Mouse (Mus musculus) myocyte (in vitro differentiated cells): ENCODE results near the gene Cers3. TPM values are rescaled to one million over a fixed set of nuclear protein-coding genes. Genes with fewer than 3 reads are reported as not detected.

Source experiments
- H3K27me3 ChIP-seq: one replicate; pipeline ENCODE4 v1.6.1; 2011; ENCODE audit not compliant: control insufficient read depth, insufficient read depth, insufficient read length
- H3K36me3 ChIP-seq: one replicate; pipeline ENCODE4 v1.6.1; 2011; ENCODE audit not compliant: control insufficient read depth, insufficient read depth
- H3K4me2 ChIP-seq: one replicate; pipeline ENCODE4 v1.6.1; 2011; ENCODE audit warnings: low read depth, control low read depth
- H3K4me3 ChIP-seq: one replicate; pipeline ENCODE4 v1.5.1; 2011; ENCODE audit warnings: mild to moderate bottlenecking, control low read depth, moderate library complexity
- H3K79me2 ChIP-seq: one replicate; pipeline ENCODE4 v1.6.1; 2011; ENCODE audit not compliant: control insufficient read depth, insufficient read depth
- H3ac ChIP-seq: one replicate; pipeline ENCODE4 v1.6.1; 2011; ENCODE audit not compliant: control insufficient read depth, insufficient read length
- CEBPB ChIP-seq: IDR thresholded peaks from 2 replicates; pipeline ENCODE4 v1.6.1; 2011; ENCODE audit warnings: mild to moderate bottlenecking, moderate library complexity; ENCODE audit not compliant: poor library complexity, insufficient read depth, severe bottlenecking
- E2F4 ChIP-seq: IDR thresholded peaks from one replicate; pipeline ENCODE4 v1.6.1; 2011; ENCODE audit warnings: mild to moderate bottlenecking, control low read depth, moderate library complexity; ENCODE audit not compliant: insufficient read depth
- MAX ChIP-seq: IDR thresholded peaks from one replicate; pipeline ENCODE4 v1.6.1; 2011; ENCODE audit warnings: low read depth, mild to moderate bottlenecking, control low read depth
- MYOD1 ChIP-seq, 3 experiments: IDR thresholded peaks; one replicate each; pipeline ENCODE4 v1.6.1; 2011; ENCODE audit warnings: control low read depth in 2 of 3, low read depth in 2 of 3, mild to moderate bottlenecking in 2 of 3, moderate library complexity in 1 of 3; ENCODE audit not compliant: insufficient read length in 2 of 3, control insufficient read depth in 1 of 3
- MYOG ChIP-seq, 3 experiments: IDR thresholded peaks; one replicate each; pipeline ENCODE4 v1.6.1; 2011; ENCODE audit warnings: control low read depth in 2 of 3, low read depth in 2 of 3, mild to moderate bottlenecking in 2 of 3; ENCODE audit not compliant: insufficient read length in 2 of 3, control insufficient read depth in 1 of 3, insufficient read depth in 1 of 3
- POLR2A ChIP-seq: IDR thresholded peaks from one replicate; pipeline ENCODE4 v1.6.1; 2011; ENCODE audit warnings: low read depth, mild to moderate bottlenecking, control low read depth, moderate library complexity; ENCODE audit not compliant: insufficient read length
- POLR2AphosphoS2 ChIP-seq: IDR thresholded peaks from one replicate; pipeline ENCODE4 v1.6.1; 2011; ENCODE audit warnings: low read depth, control low read depth; ENCODE audit not compliant: insufficient read length
- REST ChIP-seq: IDR thresholded peaks from one replicate; pipeline ENCODE4 v1.6.1; 2011; ENCODE audit warnings: mild to moderate bottlenecking, control low read depth, moderate library complexity; ENCODE audit not compliant: insufficient read depth, insufficient read length
- SRF ChIP-seq: IDR thresholded peaks from one replicate; pipeline ENCODE4 v1.6.1; 2011; ENCODE audit warnings: low read depth; ENCODE audit not compliant: control insufficient read depth, insufficient read length
- TCF12 ChIP-seq: IDR thresholded peaks from one replicate; pipeline ENCODE4 v1.6.1; 2011; ENCODE audit warnings: mild to moderate bottlenecking, control low read depth; ENCODE audit not compliant: poor library complexity, insufficient read depth, severe bottlenecking
- TCF3 ChIP-seq: IDR thresholded peaks from one replicate; pipeline ENCODE4 v1.6.1; 2011; ENCODE audit warnings: low read depth, control low read depth; ENCODE audit not compliant: insufficient read length
- USF1 ChIP-seq: IDR thresholded peaks from one replicate; pipeline ENCODE4 v1.6.1; 2011; ENCODE audit warnings: low read depth, mild to moderate bottlenecking, control low read depth, moderate library complexity
- polyA plus RNA-seq: library from polyadenylated mRNA; unstranded; fragments of >200 nt; fragmentation: generic; extraction: Trizol; gene quantifications from one replicate; pipeline ENCODE4 v1.2.1, GENCODE M21; 2012; ENCODE audit warnings: missing spikeins

Cers3 gene
- polyA plus RNA-seq, 1 experiment: 0.14 TPM

DNA sequence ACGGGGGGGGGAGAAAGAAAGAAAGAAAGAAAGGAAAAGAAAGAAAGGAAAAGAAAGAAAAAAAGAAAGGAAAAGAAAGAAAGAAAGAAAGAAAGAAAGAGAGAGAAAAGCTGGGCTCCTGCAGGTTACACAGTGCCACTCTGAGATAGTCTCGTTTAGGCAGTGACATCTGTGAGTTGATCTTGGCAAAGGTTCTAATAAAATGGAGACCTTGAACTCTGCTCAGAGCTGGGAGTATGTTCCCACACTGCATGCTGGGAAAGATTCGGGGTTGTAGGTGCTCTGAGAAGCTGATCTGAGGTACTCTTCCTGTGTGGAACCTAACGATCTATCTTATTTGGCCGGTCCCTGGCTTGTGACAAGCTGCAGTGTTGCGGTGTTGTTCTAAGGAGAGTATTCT, 103.3 kb downstream of the Cers3 start:
- no peaks in the 10 kb centered on the region for H3K36me3 ChIP-seq
- H3K79me2 ChIP-seq: no peaks in the 10 kb centered on the region
- no peak overlapping the region for H3K4me2 ChIP-seq
- no peak for TF ChIP-seq MYOD1 (IDR thresholded peaks at IDR 0.05; ENCODE audit: control insufficient read depth in 1 of 3, insufficient read length in 2 of 3, low read depth in 2 of 3)
- TF ChIP-seq USF1: no peak
- no peak for TF ChIP-seq SRF
- TF ChIP-seq CEBPB: no peak
- no peak for TF ChIP-seq E2F4
- TF ChIP-seq POLR2A: no peak
- no peak for TF ChIP-seq MAX
- TF ChIP-seq TCF12: no peak
- no peak for TF ChIP-seq MYOG (IDR thresholded peaks at IDR 0.05; ENCODE audit: control insufficient read depth in 1 of 3, insufficient read depth in 1 of 3, insufficient read length in 2 of 3, low read depth in 2 of 3)
- no peak for TF ChIP-seq REST
- TF ChIP-seq POLR2AphosphoS2: no peak
- no peak for TF ChIP-seq TCF3
- H3K4me3 ChIP-seq: no peak overlapping the region
- peaks cover 11% of the 10 kb centered on the region for H3K27me3 ChIP-seq
- no peak overlapping the region for H3ac ChIP-seq

DNA sequence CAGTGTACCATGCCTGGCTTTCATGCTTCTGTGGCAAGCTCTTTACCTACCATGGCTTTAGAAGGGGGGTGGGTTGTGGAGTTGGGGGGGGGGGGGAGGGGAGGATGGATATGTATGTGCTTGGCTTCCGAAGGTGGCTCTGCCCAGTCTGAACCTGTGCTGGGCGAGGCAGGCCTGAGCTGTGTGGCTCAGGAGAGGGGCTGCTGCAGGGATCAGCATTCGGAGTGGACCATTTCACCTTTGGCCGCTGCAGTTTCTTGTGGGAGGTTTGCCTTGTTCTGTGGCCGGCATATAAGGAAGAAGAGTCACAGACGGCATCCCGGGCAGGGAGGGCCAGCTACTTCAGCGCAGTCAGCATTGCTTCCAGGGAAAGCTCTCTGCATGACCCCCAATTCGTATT, 104.0 kb downstream of the Cers3 start:
- no peak overlapping the region for H3ac ChIP-seq
- no peak overlapping the region for H3K4me3 ChIP-seq
- no peaks in the 10 kb centered on the region for H3K79me2 ChIP-seq
- no peaks in the 10 kb centered on the region for H3K36me3 ChIP-seq
- H3K27me3 ChIP-seq: peaks cover 11% of the 10 kb centered on the region
- no peak overlapping the region for H3K4me2 ChIP-seq
- TF ChIP-seq POLR2A (no peak), USF1 (no peak), MAX (no peak), CEBPB (no peak), TCF12 (no peak), MYOG (IDR thresholded peaks at IDR 0.05; ENCODE audit: control insufficient read depth in 1 of 3, insufficient read depth in 1 of 3, insufficient read length in 2 of 3, low read depth in 2 of 3) (no peak), REST (no peak), POLR2AphosphoS2 (no peak), SRF (no peak), E2F4 (no peak)

DNA sequence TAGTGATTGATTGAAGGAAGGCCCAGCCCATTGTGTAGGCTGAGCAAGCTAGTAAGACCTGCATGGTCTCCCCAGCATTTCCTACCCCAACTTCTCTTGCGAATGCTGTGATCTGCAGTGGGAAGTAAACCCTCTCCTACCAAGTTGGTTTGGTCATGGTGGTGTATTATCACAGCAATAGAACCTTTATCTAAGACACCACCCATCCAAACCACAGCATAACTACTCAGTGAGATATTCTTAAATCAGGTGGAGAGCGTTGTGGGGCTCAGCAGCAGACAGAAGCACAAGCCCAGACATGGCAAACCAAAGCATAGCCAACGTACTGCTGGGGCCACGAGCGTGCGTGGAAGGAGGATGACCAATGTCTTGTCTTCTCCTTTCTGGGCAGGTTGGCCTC, 106.0 kb downstream of the Cers3 start:
- no peak for TF ChIP-seq USF1
- TF ChIP-seq E2F4: no peak
- TF ChIP-seq MAX: no peak
- no peak for TF ChIP-seq REST
- no peak for TF ChIP-seq MYOG (IDR thresholded peaks at IDR 0.05; ENCODE audit: control insufficient read depth in 1 of 3, insufficient read depth in 1 of 3, insufficient read length in 2 of 3, low read depth in 2 of 3)
- no peak for TF ChIP-seq MYOD1 (IDR thresholded peaks at IDR 0.05; ENCODE audit: control insufficient read depth in 1 of 3, insufficient read length in 2 of 3, low read depth in 2 of 3)
- TF ChIP-seq POLR2AphosphoS2: no peak
- no peak for TF ChIP-seq TCF3
- TF ChIP-seq TCF12: no peak
- TF ChIP-seq CEBPB: no peak
- no peak for TF ChIP-seq SRF
- TF ChIP-seq POLR2A: no peak
- Histone ChIP-seq H3K36me3 (no peaks in the 10 kb centered on the region), H3ac (no peak overlapping the region), H3K4me3 (no peak overlapping the region), H3K4me2 (no peak overlapping the region), H3K27me3 (peaks cover 16% of the 10 kb centered on the region), H3K79me2 (no peaks in the 10 kb centered on the region)

DNA sequence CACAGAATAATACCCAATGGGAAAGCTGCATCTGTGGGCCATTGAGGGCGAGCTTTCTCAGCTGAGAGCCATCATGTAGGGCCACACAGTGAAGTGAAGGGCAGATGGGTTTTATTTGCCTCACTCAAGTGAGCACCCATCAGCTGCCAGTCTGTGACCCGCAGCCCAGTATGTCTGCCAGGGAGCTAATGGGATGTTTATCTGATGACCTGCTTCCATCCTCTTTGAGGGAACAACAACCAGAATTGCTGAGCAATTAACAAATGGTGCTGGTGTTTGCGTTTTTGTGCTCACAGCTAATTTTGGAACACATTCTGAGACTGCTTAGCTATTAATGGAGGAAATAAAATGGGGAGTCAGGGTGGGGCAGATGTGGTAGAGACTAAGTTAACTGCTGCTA, 108.9 kb downstream of the Cers3 start:
- TF ChIP-seq MYOD1 (IDR thresholded peaks at IDR 0.05; ENCODE audit: control insufficient read depth in 1 of 3, insufficient read length in 2 of 3, low read depth in 2 of 3) (no peak), MYOG (IDR thresholded peaks at IDR 0.05; ENCODE audit: control insufficient read depth in 1 of 3, insufficient read depth in 1 of 3, insufficient read length in 2 of 3, low read depth in 2 of 3) (no peak), USF1 (no peak), MAX (no peak), TCF3 (no peak), E2F4 (no peak), SRF (no peak), POLR2AphosphoS2 (no peak), TCF12 (no peak), REST (no peak), CEBPB (no peak), POLR2A (no peak)
- H3K4me2 ChIP-seq: no peak overlapping the region

DNA sequence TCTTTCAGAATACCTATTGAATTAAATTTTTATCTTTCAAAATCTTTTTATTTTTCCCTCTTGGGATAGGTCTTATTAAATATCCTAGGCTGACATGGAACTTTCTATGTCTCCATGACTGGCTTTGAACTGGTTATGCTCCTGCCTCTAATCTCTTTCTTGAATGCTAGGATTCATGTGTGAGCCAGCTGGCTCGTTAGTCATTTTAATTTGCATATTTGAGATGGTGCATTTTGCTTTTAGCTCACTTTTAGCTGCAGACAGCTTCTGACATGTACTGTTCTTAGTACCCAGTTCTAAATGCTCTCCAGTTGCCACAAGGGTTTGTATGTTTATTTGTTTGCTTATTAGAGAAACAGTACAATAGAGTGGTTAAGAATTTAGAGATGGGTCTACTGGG, 114.3 kb downstream of the Cers3 start:
- Histone ChIP-seq H3K79me2 (no peaks in the 10 kb centered on the region), H3K27me3 (peaks cover 5% of the 10 kb centered on the region), H3K36me3 (no peaks in the 10 kb centered on the region), H3K4me2 (no peak overlapping the region), H3ac (no peak overlapping the region), H3K4me3 (no peak overlapping the region)
- TF ChIP-seq MAX: no peak
- TF ChIP-seq POLR2A: no peak
- TF ChIP-seq TCF3: no peak
- TF ChIP-seq E2F4: no peak
- TF ChIP-seq CEBPB: no peak
- no peak for TF ChIP-seq MYOG (IDR thresholded peaks at IDR 0.05; ENCODE audit: control insufficient read depth in 1 of 3, insufficient read depth in 1 of 3, insufficient read length in 2 of 3, low read depth in 2 of 3)

More for the DNA sequence above, 108.9 kb downstream of the Cers3 start:
- H3K79me2 ChIP-seq: no peaks in the 10 kb centered on the region
- H3K4me3 ChIP-seq: no peak overlapping the region
- H3ac ChIP-seq: no peak overlapping the region
- no peaks in the 10 kb centered on the region for H3K36me3 ChIP-seq
- peaks cover 9% of the 10 kb centered on the region for H3K27me3 ChIP-seq
